Mouse (Mus musculus): ENCODE measurements around the gene Dcxr.
"Not testable (repeated sequence)": the region's sequence is repeated elsewhere in the genome, so short reads cannot be mapped to it uniquely, and the experiment has no call there.

The Dcxr gene

DNA sequence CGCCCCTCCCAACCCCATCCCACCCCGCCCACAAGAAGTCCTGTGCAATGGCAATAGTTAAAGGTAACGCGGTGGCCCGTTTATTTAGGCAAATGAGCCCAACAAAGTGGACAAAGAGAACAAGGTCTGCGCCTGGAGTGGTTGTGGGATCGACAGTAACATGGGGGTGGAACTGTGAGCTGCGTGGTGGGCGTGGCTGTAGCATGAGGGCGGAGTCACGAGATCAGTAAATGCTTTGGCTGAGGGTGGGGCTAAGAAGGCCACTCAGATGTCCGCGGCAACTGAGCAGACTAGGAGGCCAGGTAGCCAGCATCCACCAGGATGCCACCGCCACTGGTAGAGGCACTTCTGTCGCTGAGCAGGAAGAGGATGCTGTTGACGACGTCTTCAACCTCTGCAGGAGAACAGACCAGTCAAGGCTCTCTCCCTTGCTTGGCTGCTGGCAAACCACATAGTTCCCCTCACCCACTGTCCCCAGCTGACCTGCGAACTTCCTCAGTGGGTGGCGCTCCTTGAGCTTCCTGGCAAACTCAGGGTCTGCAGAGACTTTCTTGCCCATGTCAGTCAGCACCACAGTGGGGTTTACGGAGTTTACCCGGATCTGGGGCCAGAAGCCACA is 2.5 kb upstream of the Dcxr start:
- not testable (repeated sequence) for DNase-seq (ENCODE audit: low spot score in 2 of 2)

DNA sequence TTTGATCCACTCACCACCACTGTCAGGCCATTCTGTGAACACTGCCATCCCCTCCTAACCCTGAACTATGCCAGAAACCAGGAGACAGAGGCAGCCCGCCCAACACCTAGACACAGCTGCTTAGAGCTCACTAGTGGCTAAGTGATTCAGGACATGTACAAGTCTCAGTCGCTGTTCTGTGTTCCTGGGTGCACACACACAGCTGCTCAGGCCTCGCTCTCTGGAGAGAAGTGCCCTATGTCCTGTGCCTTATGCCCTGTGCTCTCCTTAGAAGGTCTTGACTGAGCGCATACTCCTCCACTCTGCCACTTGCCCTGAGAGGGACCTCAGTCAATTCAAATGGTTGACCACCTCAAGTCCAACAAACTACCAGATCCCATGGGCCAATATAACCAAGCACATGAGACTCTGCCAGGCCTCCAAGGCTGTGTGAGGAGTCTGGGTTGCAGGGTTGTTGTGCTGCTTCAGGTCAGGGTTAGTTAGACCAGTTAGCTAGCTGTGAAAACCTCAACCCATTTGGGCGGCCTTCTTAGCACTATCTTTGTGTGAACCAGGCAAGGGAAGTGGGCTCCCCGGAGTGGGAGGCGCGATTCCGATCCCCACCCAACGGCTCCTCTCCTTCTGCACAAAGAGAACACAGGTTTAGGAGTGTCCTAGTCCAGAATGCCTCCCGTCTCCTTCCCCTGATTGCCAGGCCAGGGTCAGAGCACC is 1.6 kb upstream of the Dcxr start:
- DNase-seq (ENCODE audit: low spot score in 2 of 2) = no peak

DNA sequence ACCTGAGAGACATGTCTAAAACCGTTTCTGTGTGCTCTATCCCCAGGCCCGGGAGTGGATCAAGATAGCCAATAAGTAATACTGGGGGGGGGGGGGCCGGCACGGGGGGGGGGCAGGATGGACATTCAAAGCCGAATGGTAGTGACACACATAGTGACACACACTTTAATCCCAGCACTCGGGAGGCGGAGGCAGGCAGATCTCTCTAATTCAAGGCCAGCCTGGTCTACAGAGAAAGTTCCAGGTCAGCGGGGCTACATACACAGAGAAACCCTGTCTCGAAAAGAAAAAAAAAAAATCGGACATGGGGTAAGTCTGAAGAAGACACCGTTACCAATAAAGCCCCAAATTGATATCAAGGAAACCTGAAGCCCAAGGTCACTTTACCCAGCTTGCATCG is 483 bp upstream of the Dcxr start:
- no peak for DNase-seq (ENCODE audit: low spot score in 2 of 2)

DNA sequence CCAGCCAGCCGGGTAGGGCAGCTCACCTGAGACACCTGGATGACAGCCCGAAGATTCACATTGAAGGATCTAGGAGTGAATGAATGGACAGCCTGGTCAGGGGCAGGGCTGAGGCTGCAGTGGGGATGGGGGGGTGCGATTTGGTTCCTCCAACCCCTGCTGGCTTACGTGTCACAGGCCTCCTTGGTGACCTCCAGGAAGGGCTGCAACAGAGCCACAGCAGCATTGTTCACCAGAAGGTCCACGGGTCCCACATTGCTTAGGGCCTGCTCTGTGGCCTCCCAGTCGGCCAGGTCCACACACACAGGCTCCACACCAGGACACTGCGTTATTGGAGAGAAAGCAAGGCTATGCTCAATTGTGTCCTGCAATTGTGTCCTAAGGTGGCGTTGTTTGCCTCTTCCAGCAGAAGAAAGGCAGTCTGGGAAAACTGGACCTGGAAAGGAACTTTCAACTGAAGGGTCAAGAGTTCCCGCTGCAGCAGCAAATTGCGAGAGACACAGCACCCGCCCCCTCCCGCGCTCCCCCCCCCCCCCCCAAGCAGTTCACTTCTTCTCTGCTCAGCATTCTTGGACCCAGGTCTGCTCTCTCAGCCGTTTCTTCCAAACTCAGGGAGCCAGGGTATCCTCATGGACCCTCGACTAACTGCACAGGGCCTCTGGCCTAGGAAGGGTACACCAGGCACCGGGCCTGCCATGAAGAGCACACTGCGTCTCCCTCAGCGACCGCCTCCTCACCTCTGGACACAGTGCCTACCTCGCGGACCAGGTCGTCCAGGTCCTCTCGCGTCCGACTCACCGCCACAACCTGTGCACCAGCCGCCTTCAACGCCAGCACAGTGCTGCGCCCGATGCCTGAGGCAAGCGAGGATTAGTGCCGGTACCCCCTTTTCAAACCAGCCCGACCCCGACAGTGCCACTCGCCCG is 575 bp downstream of the Dcxr start:
- DNase-seq (ENCODE audit: low spot score in 2 of 2) = no peak

DNA sequence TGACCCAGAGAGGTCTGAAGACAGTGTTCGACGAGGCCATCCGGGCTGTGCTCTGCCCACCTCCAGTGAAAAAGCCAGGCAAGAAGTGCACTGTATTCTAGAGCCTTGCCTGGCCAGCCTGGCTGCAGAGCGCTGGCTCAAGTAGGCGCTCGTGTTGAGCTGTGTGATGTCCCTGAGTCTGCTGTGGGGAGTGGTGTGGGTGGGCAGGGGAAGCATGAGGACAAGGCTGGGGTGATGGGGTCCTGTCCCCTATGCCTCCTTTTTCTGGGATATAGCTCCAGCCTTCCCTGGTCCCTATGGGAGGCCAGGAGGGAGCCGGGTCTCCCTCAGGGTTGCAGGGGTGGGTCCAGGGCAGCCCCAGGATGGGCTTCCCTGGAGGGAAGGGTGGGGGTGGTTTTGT is 3.6 kb downstream of the Dcxr start:
- no peak for DNase-seq (ENCODE audit: low spot score in 2 of 2)

DNA sequence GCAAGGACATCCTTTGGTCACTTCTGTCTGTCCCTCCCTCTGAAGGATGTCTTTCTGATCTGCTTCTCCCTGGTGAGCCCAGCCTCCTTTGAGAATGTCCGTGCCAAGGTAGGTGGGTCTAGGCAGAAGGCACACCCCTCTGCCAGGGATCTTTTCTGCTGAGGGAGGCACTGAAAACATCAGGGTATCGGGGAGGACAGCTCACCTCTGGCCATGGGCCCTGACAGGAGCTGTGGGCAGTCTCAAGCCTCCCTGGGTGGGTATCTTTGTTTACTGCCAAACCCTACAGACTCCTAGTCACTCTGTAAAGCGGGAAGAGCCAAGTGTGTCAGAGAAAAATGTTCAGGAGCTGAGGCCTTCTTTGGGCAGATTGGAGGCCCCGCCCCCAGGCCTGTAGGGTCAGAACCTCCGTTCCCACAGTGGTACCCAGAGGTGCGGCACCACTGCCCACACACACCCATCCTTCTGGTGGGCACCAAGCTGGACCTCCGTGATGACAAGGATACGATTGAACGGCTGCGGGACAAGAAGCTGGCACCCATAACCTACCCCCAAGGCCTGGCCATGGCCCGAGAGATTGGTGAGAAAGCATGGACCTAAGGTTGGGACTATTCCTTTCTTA is 4.2 kb downstream of the Dcxr start:
- DNase-seq (ENCODE audit: low spot score in 2 of 2) = no peak

DNA sequence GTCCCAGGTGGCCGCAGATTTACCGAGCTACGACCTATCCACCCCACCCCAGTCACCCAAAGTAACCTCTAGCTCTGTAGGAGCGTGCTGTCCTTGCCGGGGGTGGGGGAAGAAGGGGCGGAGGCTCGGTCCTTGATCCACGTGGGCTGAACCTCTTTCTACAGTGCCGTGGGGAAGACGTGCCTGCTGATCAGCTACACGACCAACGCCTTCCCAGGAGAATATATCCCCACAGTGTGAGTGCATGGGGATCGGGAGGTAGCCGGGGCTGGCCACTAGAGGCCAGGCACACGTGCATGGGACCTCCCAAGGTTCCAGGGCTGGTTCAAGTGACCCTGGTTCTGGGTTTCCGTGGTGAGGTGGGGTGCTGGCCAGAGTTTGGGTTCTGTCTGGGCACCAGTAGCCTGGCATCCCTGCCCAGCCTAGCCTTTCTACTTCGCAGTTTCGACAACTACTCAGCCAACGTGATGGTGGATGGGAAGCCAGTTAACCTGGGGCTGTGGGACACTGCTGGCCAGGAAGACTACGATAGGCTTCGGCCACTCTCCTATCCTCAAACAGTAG is 4.9 kb downstream of the Dcxr start:
- no peak for DNase-seq (ENCODE audit: low spot score in 2 of 2)

DNA sequence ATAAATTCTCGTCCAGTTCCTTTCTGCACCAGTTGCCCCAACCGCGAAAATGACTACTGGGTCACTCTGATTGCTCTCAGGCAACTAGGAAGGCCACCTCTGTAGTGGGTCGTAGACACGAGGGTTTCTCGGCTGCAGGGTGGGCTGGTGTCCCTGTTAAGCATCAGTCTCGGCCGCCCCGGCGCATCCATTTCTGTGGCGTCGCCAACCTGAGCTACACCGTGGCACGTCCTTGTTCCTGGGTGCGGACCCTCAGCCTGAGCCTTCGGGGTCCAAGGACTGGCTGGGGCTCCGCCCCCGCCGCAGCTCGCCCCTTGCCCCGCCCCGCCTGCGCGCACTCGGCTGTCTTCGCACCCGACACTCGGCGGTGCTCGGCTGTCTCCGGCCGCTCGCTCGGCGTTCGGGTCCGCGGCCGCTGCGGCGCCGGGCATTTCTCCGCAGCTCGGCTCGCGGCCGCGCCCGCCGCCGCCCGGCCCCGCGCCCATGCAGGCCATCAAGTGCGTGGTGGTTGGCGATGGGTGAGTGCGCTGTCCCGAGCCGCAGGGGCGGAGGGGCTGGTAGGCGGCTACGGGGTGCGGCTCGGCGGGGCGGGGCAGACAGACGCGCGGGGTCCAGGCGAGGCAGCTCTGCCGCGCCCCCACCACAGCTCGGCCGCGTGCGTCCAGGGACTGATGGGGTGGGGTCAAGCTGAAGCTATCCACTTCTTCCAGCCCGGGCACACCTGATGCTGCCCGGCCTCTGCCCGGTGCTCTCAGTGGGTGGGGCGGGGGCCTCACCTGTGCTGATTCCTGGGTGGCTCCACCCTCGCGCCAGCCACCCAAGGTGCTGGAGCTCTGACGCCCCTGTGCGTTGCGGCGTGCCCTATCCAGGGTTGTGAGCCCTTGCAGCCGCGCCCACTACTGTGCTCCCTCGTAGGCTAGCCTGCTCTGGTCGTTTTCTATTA is 5.7 kb downstream of the Dcxr start, which contains the start of gene Rac3:
Gene Rac3, plus strand, starts transcription at position 347 of the 943 bp plus-strand sequence.
- DNase-seq (ENCODE audit: low spot score in 2 of 2) = peak; percentile 48 to 59

DNA sequence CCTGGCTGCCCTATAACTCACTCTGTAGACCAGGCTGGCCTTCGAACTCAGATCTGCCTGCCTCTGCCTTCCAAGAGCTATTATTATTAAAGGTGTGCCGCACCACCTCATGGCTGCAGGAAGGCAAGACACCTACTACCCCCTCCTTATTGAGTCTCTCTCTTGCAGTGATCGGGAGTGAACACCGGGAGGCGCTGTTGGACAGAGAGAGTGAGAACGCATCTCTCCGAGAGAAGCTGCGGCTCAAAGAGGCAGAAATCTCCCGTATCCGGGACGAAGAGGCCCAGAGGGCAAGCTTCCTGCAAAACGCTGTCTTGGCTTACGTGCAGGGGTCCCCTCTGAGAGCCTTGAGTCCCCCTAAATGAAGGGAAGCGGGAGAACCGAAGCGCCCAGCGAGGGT is 6.6 kb downstream of the Dcxr start:
- DNase-seq (ENCODE audit: low spot score in 2 of 2) = peak; percentile 82 to 91

DNA sequence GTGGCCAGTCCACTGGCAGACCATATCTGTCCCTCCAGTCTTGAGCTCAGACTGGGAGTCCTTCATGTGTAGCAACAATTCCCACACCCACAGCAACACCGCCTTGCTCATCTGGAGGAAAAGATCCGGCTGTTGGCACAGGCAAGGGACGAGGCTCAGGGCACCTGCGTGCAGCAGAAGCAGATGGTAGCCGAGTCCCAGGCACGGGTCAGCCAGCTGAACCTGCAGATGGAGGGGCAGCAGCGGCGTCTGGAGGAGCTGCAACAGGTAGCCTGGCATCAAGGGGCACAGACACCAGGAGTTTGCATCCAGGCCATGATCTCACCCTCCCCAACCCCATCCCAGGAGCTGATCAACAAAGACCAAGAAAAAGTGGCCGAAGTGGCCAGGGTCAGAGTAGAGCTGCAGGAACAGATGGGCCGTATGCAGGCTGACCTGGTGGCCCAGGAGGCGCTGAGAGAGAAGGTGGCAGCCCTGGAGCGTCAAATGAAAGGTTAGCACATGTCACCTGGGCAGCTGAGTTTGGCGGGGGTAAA is 7.2 kb downstream of the Dcxr start:
- no peak for DNase-seq (ENCODE audit: low spot score in 2 of 2)

DNA sequence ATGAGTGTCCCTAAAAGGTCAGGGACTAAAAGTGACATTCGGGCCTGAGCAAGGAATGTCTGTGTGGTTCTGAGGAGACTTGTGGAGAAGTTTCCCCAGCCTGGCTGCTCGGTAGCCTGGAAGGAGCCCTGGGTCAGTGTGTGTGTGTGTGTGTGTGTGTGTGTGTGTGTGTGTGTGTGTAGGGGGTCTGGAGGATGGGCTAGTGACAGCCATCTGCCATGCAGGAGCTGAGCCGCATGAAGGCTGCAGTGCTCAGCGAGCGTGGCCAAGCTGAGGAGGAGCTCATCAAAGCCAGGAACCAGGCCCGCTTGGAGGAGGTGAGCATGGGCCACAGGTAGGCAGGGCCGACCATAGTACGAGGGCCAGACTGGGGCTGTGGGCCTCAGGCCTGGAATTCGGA is 7.8 kb downstream of the Dcxr start:
- no peak for DNase-seq (ENCODE audit: low spot score in 2 of 2)

DNA sequence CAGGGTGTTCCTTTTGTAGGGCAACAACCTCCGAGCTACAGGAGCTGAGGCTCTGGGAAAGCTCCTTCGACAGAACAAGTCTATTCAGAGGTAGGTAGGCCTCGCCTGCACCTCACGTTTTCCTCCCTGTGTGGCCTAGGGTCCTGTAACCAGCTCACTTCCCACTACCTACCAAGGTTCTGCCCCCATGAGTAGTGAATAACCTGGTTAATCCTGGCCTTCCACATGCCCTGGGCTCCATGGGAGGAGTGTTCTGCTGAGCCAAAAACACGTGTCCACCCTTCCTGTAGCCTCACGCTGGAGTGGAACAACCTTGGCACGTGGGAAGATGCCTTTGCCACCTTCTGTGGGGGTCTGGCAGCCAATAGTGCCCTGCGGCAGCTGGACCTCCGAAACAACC is 11.9 kb downstream of the Dcxr start:
- no peak for DNase-seq (ENCODE audit: low spot score in 2 of 2)

DNA sequence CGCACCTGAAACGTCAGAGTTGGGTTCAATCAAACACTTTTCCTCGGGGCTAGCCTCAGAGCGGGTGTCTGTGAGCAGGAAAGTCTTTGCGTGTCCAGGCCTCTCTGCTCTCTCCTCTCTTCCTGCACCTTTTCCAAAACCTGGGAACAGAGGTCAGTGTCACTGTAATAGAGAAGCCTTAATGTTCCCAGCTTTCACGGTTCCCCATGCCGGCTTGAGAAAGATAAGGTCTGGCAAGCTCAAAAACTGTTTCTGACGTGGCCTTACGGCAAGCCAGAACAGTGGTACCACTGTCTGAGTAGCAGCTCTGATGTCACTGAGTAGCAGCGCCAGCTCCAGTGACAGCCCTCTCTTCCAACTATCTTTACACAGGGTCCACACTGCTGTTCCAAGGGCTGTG is 12.5 kb downstream of the Dcxr start:
- no peak for DNase-seq (ENCODE audit: low spot score in 2 of 2)

DNA sequence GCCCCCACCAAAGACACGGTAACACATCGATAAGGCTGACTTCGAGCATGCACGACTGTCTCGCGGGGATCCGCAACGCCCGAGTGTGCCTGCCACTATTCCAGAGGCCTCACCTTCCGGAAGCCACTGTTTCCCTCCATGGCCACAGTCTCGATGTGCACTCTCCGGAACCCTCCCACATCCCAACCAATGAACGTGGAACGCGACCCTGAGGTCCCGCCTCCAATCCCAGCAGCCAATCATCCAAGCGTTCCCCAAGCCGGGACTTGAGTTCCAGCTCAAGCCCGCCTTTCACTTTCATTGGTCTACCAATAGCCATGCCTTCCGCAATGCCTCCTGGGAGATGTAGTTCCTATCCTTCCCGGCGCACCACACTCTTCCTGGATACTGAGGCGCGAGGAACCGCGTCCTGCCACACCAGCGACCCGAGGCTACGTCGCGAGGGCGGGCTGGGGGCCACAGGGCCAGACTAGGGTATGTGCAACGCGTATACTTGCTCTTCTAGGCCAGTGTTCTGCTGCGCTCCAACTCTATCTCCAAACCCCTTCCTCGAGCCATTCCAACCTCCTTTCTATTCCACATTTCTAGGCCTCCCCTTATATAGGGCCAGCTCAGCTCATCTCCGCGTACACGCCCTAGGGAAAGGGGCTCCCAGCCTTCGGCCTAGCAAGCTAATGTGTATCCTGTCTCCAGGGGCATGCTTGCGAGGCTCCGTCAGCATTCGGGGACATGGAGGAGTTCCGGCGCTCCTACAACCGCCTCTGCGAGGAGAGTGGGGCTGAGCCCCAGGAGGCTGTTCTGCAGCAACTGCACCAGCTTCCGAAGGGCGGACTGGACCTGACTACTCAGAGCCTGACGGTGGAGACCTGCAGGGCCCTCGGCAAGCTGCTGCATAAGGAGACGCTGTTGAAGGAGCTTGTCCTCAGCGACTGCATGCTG is 13.2 kb downstream of the Dcxr start, which contains the start of the genes Cenpx and Lrrc45:
Gene Cenpx, minus strand, starts transcription at position 159 of the 939 bp plus-strand sequence.
Gene Lrrc45, plus strand, starts transcription at position 346 of the 939 bp plus-strand sequence.
- DNase-seq (ENCODE audit: low spot score in 2 of 2) = peak; percentile 97 to 98

DNA sequence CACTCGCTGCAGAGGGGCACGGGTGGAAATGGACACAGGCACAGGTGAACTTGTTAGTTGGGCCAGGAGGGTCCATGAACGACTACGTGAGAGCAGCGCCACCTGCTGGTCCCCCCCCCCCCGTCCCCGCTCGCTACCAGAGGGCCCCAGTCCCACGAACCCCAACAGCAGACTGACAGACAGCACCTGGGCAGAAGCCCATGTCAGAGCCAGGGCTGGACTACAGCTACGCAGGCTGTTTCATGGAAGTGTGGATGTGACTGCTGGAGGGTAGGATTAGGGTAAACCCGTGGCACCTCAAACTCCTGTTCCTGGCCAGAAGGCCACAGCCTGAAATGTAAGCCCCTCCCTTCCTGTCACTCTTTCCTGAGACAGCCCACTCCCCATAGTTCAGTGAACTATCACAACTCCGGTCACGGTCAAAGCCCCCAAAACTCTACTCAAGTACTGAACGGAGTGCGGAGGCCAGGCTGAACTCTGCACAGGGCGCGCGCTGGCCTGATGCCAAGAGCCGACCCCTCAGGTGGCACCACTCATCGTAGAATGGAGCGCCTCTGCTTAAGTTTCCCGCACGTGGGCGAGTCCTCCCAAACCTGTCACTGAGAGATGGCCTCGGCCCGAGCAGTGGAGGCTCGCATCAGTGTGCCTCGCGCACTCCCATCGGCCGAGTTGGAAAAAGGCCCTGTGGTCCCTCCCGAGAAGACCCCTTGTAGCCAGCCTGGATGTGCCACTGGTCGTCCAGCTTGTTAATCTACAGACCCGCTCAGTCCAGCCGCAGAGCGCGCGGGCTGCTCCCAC is 14.1 kb downstream of the Dcxr start:
- DNase-seq (ENCODE audit: low spot score in 2 of 2) = peak; percentile 23 to 33

DNA sequence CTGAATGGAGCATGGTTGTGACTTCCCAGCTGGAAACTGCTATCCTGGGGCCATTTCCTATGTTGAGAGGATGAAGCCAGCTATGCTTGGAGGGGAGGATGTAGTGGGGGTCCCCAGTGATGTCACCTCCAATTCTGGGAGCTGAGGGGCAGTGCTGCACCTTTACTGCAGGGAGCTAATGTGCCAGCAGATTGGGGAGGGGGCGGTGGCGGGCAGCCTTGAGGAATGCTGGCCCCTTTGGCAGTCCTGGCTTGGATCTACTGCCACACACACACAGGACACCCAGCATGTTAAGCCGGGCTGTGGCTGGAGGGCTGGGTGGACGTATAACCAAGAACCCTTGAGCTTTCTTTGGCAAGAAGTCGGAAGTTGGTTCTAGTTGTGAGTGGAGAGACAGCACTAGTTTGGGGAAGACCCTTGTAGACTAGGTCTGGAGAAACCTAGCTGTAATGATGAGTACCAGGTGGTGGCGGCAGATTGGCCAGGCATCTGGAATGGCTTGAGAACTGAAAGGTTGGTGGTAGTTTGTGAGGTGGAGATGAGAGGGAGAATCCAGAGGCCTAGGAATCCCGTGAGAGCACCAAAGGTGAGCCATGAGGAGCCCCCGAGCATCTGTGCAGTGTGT is 15.0 kb downstream of the Dcxr start:
- DNase-seq (ENCODE audit: low spot score in 2 of 2) = no peak

DNA sequence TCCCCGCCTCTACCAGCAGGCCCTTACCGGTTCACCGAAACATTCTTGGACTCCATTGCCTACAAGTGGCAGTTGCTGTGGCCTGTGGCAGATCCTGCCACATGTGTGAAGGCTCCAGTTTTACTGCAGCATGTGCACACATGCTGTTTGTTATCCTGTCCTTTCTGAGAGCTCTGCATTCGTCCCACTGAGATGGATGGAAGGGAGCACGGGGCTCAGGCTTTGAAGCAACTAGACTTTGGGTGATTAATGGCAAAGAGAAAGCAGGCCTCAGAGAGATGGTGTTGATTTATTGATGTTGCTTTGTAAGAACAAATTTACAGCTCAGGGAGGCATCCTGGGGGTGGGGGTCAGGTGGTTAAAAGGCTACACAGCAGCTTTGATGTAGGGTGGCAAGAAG is 16.4 kb downstream of the Dcxr start:
- no peak for DNase-seq (ENCODE audit: low spot score in 2 of 2)

DNA sequence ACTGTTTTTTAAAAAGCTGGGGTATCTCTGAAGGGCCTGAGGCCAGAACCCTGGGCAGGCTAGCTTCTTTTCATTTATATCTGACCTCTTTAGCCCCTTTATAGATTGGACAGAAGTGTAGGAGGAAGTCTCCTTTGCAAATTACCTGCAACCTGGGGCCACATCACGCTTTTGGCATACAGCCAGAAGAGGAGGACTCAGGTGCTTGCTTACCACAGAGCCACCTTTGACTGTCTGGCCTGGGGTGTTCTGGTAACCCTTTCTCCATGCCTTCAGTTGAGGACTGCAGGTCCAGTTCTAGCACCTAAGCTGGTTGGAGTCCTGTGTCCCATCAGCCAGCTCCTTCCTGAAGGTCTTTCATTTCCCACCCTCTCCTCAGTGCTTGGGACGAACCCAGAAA is 17.5 kb downstream of the Dcxr start:
- no peak for DNase-seq (ENCODE audit: low spot score in 2 of 2)
